Mouse (Mus musculus) spleen, embryonic (tissue): ENCODE results near the gene Tnr.

Source experiments
- CTCF ChIA-PET: fragments of 350-600 bp; sonication (Branson Sonifier 250); formaldehyde crosslinking; loops from one replicate; lab custom pipeline; 2022; lab: Charles Lee

The Tnr gene

GRCm38 (mm10) chr1:159788312-159788711 is 264.7 kb downstream of the Tnr start:
- CTCF ChIA-PET = no interaction called here

GRCm38 (mm10) chr1:159792546-159792945 is 269.0 kb downstream of the Tnr start:
- CTCF ChIA-PET = no interaction called here

- CTCF ChIA-PET = no interaction called here
Observed at GRCm38 (mm10) chr1:159796021-159796420, 272.5 kb downstream of the Tnr start.

- CTCF ChIA-PET = no interaction called here
Observed at GRCm38 (mm10) chr1:159800366-159800765, 276.8 kb downstream of the Tnr start.

GRCm38 (mm10) chr1:159801753-159802152 is 278.2 kb downstream of the Tnr start:
- CTCF ChIA-PET = no interaction called here

DNA sequence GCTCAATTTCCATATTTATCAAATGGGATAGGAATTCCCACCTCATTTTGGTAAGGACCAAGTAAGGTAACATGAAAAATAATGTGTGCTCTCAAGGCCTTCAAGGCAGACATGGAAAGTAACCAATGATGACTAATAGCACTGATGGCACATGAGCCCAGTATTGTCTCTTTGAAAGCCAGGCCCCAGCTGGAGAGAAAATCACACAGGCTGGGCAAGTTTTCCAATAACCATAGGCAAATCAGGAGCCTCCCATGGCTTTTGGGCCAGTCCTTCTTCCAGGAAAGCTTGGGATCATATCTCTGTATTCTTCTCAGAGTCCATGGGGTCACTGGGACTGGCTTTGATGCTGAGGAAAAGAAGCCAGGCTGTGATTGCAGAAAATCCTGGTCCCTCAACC is 280.1 kb downstream of the Tnr start:
- CTCF ChIA-PET = no interaction called here

DNA sequence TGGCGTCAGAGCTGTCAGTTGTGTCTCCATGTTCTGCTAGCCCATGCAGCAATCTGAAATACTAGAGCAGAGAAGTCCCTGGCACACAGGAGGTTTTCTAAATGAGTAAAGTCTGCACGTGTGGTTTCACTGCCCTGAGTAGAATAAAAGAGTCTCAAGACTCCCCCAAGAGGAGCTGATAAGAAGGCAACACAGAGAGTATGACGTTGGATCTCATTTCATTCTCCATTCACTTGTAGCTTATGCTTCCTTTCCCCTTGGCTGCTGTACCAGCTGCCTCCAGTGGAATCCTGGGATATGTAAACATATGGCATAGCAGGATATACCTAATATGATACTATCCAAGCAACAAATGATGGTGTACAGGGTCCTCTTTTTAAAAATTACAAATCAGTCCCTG is 285.9 kb downstream of the Tnr start:
- CTCF ChIA-PET = no interaction called here

DNA sequence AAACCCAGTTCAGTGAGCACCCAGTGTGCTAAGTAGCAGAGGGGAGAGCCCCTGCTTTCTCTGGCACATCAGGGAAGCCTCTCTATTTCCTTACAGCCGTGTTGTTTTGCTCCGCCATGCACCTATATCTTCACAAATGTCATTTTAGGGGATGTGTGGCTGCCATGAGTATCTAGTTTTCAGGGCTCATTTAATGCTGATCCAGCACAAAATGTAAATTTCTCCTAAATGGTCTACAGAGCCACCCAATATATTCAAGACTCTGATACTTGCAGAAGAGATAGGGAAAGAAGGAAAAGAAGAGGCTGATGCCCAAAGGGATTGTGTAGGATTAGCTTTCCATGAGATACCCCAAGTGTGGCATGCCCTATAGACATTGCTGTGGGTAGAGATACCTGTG is 288.2 kb downstream of the Tnr start:
- CTCF ChIA-PET = no interaction called here

GRCm38 (mm10) chr1:159812820-159813411 is 289.3 kb downstream of the Tnr start:
- CTCF ChIA-PET = no interaction called here

- CTCF ChIA-PET = no interaction called here
Observed at GRCm38 (mm10) chr1:159814348-159814747, 290.8 kb downstream of the Tnr start.

DNA sequence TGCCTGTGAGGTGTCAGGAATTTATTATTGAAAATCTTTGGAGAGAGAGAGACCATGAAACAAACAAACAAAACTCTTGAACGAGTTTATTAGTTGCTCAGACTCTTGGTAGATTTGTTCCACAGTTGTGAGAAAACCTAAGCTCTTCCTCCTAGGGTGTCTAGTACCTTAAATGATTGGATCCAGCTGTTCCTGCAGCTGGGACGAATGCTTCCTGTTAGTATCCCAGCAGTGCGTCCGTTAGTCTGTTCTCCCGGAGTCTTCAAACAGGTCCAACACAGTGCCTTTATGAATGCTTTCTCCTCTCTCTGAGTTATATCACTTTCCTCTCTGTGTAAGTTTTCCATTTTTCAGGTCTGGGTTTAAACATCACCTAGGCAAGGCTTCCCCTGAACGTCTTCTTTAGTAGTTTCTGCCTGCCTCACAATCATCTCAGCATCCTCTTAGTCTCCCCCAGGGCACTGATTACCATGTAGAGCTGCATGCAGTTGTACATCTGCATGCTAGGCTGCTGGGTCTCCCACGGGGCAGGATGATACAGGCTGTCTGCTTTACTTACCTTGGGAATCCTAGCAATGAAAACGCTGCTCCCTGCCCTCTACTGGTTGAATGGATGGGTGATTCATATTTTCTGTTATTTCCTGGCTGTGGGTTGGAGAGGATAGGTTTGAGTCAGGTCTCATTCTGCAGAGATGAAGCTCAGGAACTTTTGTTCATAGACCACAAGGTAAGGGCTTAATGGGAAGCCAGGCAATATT is 293.2 kb downstream of the Tnr start:
- CTCF ChIA-PET = no interaction called here

DNA sequence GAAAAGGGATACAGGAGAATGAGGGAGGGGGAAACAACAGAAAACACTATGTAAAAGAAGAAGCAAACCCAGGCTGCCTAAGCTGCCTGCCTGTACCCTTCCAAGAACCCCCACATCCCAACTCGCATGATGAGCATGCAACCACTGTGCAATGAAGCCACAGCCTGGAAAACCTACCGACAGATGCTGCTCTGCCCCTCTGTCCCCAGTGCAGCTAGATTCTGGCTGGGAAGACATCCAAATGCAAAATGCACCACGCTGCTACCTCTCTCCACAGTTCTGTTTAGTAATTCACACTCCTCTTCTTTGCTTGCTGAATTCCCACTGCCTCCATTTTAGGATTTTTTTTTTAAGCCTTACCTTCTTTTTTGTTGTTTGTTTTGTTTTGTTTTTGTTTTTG is 295.9 kb downstream of the Tnr start:
- CTCF ChIA-PET = no interaction called here

DNA sequence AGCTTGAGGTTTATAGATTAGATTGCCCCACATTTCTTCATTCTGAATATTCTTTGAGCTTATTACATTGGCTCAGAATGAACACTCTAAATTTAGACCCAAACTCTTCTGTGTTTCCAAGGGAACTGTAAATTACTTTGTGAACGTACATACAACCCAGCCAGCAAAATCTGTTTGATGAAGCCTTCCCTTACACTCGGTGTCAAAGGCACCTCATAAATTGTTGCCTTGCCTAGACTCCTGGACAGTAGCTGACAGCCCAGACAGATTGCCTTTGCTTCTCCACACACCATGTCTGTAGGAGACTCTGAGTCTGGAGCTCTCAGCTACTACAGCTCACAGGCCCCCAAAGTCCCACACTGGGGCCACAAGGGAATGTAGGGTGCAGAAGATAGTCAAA is 298.8 kb downstream of the Tnr start:
- CTCF ChIA-PET = no interaction called here

DNA sequence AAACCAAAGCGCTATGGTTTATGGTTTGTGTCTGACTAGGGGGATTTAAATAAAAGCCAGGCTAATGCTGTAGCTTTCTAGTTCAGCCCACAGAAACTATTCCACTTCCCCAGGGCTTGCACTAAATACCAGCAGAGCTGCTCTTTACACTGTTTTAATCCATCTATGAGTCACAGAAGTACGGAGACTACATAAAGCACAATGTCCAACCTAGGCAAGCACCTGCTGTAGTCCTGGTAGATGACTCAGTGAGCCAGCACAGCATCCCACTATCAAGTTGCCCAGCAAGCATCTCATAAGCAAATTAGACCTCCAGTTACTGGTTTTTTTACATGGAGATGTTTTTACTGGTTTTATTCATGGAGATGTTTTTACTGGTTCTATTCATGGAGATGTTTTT is 305.0 kb downstream of the Tnr start:
- CTCF ChIA-PET = no interaction called here

- CTCF ChIA-PET = no interaction called here
Observed at GRCm38 (mm10) chr1:159833165-159833564, 309.6 kb downstream of the Tnr start.

DNA sequence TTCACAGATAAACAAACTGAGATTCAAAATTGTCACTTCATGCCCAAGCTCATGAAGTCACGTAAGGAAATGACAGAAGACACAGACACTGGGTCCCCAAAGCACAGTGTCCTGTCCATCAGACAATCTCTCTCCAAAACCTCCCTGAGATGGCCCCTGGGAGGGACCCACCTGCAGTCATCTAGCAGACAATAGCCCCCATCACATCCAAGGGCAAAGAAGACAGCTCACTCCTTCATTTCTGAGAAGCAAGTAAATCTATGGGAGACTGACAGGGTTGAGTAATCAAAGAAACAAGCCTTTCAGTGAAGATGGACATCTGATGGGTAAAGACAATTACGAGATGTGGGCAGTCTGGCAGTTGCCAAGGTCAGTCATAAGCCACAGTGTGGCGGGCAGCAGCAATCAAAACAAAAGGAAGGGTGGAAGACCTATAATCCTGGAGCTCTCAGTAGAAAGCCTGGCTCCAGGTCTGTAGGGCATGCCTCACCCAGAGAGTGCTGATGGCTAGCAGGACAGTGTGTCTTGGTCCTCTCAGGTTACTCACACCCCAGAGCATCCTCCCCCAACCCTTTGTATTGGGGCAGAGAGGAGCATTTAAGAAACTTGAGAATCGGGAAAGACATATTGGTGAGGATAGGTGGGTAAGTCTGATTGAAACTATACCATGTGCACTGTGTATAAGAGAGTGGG is 310.2 kb downstream of the Tnr start:
- CTCF ChIA-PET = no interaction called here

DNA sequence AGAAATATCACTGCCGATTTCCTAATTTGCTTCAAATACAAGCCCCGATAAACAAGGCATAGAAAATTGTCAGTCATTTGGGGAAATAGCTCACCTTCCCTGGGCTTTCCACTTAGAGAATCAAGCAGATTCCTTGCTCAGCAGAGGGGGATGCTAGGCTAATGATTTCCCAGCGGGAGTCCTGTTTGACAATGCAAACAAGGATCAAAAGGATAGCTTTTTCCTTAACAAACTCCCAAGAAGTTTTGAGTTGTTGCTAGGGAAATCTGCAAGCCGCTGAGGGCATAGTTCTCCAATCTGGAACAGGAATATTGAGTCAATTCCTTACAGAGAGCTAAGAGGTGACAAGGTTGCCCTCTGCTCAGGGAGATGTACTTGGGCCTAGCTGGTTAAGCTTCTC is 311.6 kb downstream of the Tnr start:
- CTCF ChIA-PET = no interaction called here

DNA sequence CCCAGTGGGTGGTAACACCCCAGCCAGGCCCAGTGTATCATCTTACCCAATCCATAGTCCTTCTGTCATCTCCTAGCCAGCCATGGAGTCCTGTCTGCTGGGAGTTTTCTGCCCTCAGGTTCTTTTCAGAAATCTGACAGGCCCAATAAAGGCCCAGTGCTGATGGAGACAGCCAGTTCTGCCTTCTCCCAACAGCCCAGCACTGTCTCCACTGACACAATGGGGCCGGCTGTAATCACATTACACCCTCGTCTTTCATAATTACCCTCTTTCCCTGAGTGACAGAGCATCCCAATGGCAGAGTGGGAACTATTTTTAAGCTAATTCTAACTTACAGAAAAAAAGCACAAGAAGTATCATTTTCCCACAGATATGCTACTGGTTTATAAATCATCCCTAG is 316.8 kb downstream of the Tnr start:
- CTCF ChIA-PET = no interaction called here

GRCm38 (mm10) chr1:159842876-159843275 is 319.3 kb downstream of the Tnr start:
- CTCF ChIA-PET = no interaction called here

DNA sequence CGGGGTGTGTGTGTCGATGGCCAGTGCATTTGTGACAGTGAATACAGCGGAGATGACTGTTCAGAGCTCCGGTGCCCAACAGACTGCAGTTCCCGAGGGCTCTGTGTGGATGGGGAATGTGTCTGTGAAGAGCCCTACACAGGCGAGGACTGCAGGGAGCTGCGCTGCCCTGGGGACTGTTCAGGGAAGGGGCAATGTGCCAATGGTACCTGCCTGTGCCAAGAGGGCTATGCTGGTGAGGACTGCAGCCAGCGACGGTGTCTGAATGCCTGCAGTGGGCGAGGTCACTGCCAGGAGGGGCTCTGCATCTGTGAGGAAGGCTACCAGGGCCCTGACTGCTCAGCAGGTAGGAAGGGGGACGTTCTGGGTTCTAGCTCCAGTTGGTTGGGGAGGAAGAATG is 328.5 kb downstream of the Tnr start:
- CTCF ChIA-PET = no interaction called here

DNA sequence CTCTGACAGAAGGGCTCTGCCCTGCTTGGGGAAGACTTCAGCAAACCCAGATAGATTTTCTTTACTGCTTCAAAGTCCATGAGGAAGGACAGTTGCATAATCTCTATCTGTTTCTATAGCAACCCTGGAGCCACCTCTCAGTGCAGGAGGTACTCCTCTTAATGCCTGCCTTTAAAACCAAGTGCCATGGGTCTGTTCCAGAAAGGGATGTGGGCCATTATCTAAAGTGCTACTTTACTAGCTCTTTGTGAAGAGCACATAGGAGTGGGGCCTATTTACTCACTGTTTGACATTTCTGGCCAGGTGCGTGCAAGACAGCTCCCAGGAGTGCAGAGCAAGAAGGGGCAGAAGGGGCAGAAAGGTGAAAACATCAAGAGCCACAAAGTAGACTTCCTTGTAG is 330.7 kb downstream of the Tnr start:
- CTCF ChIA-PET = interaction anchor here (0.6 kb wide), 1 partner anchor 14 kb away, joined by 9 read pairs; no protein-coding TSS in a partner anchor

DNA sequence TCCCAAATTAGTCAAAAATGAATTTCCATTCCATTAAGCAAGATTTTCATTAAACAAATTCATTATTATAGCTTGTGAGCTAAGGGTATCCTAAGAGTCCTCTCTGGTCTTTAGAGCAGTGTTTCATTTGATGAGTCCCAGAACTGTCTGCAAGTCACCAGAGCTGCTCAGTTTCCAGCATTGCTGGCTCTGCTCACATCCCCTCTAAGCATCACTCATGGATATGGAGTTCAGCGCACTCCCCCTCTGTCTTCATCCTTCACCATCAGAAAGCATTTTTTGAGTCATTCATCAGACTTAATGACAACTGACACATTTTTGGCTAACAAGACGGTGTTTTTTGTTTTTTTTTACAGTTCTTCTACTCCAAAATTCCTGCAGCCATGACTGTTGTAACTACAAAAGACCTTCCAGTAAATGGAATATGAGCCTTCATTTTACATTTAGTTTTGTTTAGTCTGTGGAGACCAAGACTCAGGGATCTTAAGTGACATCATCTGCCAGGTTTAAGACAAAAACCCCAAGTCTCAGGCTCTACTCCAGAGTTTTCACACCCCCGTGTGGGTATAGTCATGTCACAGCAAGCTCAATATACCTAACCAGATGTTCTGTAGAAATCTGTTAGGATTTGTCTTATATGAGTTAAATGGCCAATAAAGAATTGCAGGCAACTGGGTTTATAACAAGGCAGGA is 338.4 kb downstream of the Tnr start:
- CTCF ChIA-PET = no interaction called here
